Mouse (Mus musculus) c-Kit-positive CD71-positive TER-119-positive erythroid progenitor cells, embryonic 14.5 days (primary cell): ENCODE data around the gene Hoxc6.
A peak's percentile ranks its signal among the peaks of the same experiment; 100 is the strongest.

Source experiments
- DNase-seq: peaks from one replicate; pipeline ENCODE4 v3.0.0-alpha.2; 2013; ENCODE audit warnings: low spot score

Gene Hoxc6

GRCm38 (mm10) chr15:102991782-102992181 is 6.3 kb upstream of the Hoxc6 start:
- no peak for DNase-seq

- no peak for DNase-seq
Observed at GRCm38 (mm10) chr15:102992206-102992605, 5.9 kb upstream of the Hoxc6 start.

GRCm38 (mm10) chr15:102992863-102993262 is 5.2 kb upstream of the Hoxc6 start:
- no peak for DNase-seq

GRCm38 (mm10) chr15:102996548-102996947 is 1.5 kb upstream of the Hoxc6 start:
- DNase-seq: no peak

- no peak for DNase-seq
Observed at GRCm38 (mm10) chr15:102997431-102997830, 626 bp upstream of the Hoxc6 start.

GRCm38 (mm10) chr15:102998608-102999182 is 638 bp downstream of the Hoxc6 start:
- DNase-seq: no peak

- DNase-seq: no peak
Observed at GRCm38 (mm10) chr15:102999183-102999831, 1.2 kb downstream of the Hoxc6 start.

- no peak for DNase-seq
Observed at GRCm38 (mm10) chr15:102999955-103000354, 1.9 kb downstream of the Hoxc6 start.

- DNase-seq: no peak
Observed at GRCm38 (mm10) chr15:103000501-103000901, 2.4 kb downstream of the Hoxc6 start.

- DNase-seq: no peak
Observed at GRCm38 (mm10) chr15:103001370-103001769, 3.3 kb downstream of the Hoxc6 start.

GRCm38 (mm10) chr15:103002156-103002555 is 4.1 kb downstream of the Hoxc6 start:
- DNase-seq: no peak

GRCm38 (mm10) chr15:103002821-103003448 is 4.9 kb downstream of the Hoxc6 start:
- DNase-seq: no peak

GRCm38 (mm10) chr15:103005308-103005707 is 7.3 kb downstream of the Hoxc6 start:
- no peak for DNase-seq

GRCm38 (mm10) chr15:103005797-103006196 is 7.7 kb downstream of the Hoxc6 start:
- no peak for DNase-seq

- DNase-seq: no peak
Observed at GRCm38 (mm10) chr15:103006326-103006725, 8.3 kb downstream of the Hoxc6 start.

- DNase-seq: no peak
Observed at GRCm38 (mm10) chr15:103009265-103010111, 11.4 kb downstream of the Hoxc6 start.

GRCm38 (mm10) chr15:103010112-103010846 is 12.2 kb downstream of the Hoxc6 start:
- no peak for DNase-seq

- no peak for DNase-seq
Observed at GRCm38 (mm10) chr15:103010847-103011555, 12.9 kb downstream of the Hoxc6 start.

GRCm38 (mm10) chr15:103011928-103012486 is 13.9 kb downstream of the Hoxc6 start:
- no peak for DNase-seq

GRCm38 (mm10) chr15:103013238-103013984 is 15.4 kb downstream of the Hoxc6 start:
- peak; percentile 27 for DNase-seq
